Mouse (Mus musculus) lung, embryonic 15.5 days (tissue): ENCODE results near the gene Slc50a1. TPM values are rescaled to one million over a fixed set of nuclear protein-coding genes. Genes with fewer than 3 reads are reported as not detected.

Experiments
- ATAC-seq: fragments of 200-750 bp; cut with Nextera tagmentation; 2 replicates; pipeline ENCODE4 v1.8.0; 2017; ENCODE audit warnings: moderate number of reproducible peaks, borderline replicate concordance; ENCODE audit not compliant: low FRiP score, low TSS enrichment; ENCODE audit errors: extremely low read depth
- H3K27ac ChIP-seq: fragments of 300-500 bp; sonication (generic); 2 replicates; pipeline ENCODE4 v1.5.1; 2015; ENCODE audit warnings: moderate library complexity, mild to moderate bottlenecking, inconsistent platforms
- H3K27me3 ChIP-seq: fragments of 300-500 bp; sonication (generic); 2 replicates; pipeline ENCODE4 v1.6.1; 2015; ENCODE audit warnings: inconsistent platforms
- H3K36me3 ChIP-seq: fragments of 300-500 bp; sonication (generic); 2 replicates; pipeline ENCODE4 v1.6.1; 2015; ENCODE audit warnings: inconsistent platforms
- H3K4me1 ChIP-seq: fragments of 300-500 bp; sonication (generic); 2 replicates; pipeline ENCODE4 v1.6.1; 2015; ENCODE audit warnings: inconsistent platforms
- H3K4me2 ChIP-seq: fragments of 300-500 bp; sonication (generic); 2 replicates; pipeline ENCODE4 v1.6.1; 2015; ENCODE audit warnings: inconsistent platforms, mild to moderate bottlenecking, moderate library complexity
- H3K4me3 ChIP-seq: fragments of 300-500 bp; sonication (generic); 2 replicates; pipeline ENCODE4 v1.5.1; 2015; ENCODE audit warnings: mild to moderate bottlenecking, inconsistent platforms
- H3K9ac ChIP-seq: fragments of 300-500 bp; sonication (generic); 2 replicates; pipeline ENCODE4 v1.6.1; 2015; ENCODE audit warnings: inconsistent platforms
- H3K9me3 ChIP-seq: fragments of 300-500 bp; sonication (generic); 2 replicates; pipeline ENCODE4 v1.6.1; 2016; ENCODE audit warnings: inconsistent platforms
- WGBS: fragments of 180-500 bp; shearing (Covaris S2); methylation state at CpG from one replicate; pipeline ENCODE4 v1.1.7; 2015; 5-methylcytosine and 5-hydroxymethylcytosine counted together
- polyA plus RNA-seq: library from polyadenylated mRNA; unstranded; fragments of >200 nt; fragmentation: Nextera tagmentation; extraction: Ambion mirVana; gene quantifications from 2 replicates; pipeline ENCODE4 v1.2.1, GENCODE M21; 2015

Gene Slc50a1
- polyA plus RNA-seq, 1 experiment from 2014 or later: 65.4 TPM

DNA sequence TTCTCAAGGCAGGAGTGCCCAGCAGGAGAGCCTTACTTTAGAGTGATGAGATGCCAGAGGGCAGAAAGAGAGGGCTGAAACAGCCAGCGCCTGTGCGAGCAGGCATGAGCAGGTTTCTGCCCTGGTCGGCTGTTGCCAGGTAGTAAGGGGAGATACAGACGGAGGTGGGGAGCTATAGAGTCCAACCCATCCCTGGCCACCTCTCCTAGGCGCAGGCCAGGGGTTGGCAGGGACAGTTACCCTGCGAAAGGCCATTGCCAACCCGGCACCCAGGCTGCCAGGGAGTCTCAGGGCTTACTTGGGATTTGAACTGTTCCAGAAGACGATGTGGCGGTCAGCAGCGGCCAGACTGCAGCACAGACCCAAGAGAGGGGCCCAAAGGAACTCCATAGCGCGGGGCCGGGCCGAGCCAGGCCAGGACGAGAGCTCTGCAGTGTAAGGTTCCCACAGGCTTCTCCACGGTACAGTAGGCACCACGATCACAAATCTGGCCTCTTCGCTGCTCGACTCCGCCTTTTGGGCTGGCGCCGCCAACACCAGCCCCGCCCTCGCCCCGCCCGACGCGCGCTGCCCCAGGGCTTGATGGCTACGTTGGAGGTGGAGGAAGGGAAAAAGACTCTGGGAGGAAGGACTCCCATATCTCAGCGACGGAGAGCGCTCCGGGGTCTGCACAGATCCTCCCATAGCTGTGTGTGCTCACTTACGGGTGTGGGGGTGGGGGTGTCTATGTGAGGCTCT is 9.0 kb upstream of the Slc50a1 start:
- peak overlapping the region; percentile 94 for H3K27ac ChIP-seq
- H3K9me3 ChIP-seq: no peaks in the 10 kb centered on the region
- peaks cover 12% of the 10 kb centered on the region for H3K36me3 ChIP-seq
- H3K4me3 ChIP-seq: peak overlapping the region; percentile 64
- 1% methylated on average over 32 of the region's 35 CpGs for WGBS
- H3K4me2 ChIP-seq: peak overlapping the region; percentile 85
- peak overlapping the region; percentile 77 for H3K9ac ChIP-seq
- H3K4me1 ChIP-seq: peaks cover 43% of the 10 kb centered on the region
- ATAC-seq: peak; percentile 75
- H3K27me3 ChIP-seq: peaks cover 8% of the 10 kb centered on the region; the same call in 1 of the 2 replicates

DNA sequence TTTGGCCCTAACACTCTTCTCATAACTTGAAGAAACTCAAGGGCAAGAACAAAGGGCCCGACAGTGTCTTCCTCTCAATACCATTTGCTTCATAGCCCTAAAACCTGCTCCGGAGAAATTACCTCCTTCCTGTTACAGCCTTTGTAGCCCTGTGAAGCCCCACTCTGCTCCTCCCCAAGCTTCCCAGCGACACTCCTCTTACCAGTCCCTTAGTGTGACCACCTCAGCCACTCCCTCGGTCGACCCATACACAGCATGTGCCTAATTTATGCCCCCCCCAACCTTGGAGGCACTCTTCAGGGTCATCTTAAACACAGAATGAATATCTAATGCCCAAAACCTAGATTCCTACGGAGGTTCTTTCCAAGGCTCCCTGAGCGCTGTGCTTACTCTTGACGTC is 8.3 kb upstream of the Slc50a1 start:
- H3K27me3 ChIP-seq: peaks cover 8% of the 10 kb centered on the region; the same call in 1 of the 2 replicates
- peak overlapping the region; percentile 64 for H3K4me3 ChIP-seq
- peak overlapping the region; percentile 77 for H3K9ac ChIP-seq
- peak overlapping the region; percentile 94 for H3K27ac ChIP-seq
- WGBS: 10% methylated on average over 8 of the region's 8 CpGs
- peaks cover 43% of the 10 kb centered on the region for H3K4me1 ChIP-seq
- H3K9me3 ChIP-seq: no peaks in the 10 kb centered on the region
- H3K4me2 ChIP-seq: peak overlapping the region; percentile 85
- ATAC-seq: no peak
- H3K36me3 ChIP-seq: peaks cover 13% of the 10 kb centered on the region

DNA sequence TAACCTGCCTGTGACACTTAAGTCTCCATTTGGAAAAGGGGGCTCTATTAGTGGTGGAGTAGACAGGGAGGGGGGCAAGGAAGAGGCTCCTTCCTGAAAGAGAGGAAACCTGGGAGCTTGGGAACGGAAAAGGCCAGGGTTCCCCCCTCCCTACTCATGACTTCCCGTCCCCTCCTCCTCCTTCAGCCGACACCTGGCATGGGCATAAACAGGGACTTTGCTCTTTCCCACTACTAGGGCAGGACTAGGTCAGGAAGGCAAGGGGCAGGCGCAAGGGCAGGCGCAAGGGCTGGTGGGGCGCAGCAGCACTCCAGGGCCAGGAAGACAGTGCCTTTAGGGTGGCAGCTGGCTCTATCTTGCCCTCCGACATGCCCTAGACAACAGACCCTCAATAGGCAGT is 7.7 kb upstream of the Slc50a1 start:
- peaks cover 19% of the 10 kb centered on the region for H3K36me3 ChIP-seq
- H3K9me3 ChIP-seq: no peaks in the 10 kb centered on the region
- H3K4me1 ChIP-seq: peaks cover 43% of the 10 kb centered on the region
- peak overlapping the region; percentile 64 for H3K4me3 ChIP-seq
- WGBS: 51% methylated on average over 7 of the region's 7 CpGs
- H3K27me3 ChIP-seq: peaks cover 8% of the 10 kb centered on the region; the same call in 1 of the 2 replicates
- H3K9ac ChIP-seq: peak overlapping the region; percentile 77
- ATAC-seq: 0 out of 2 replicates have a peak, but pooled peaks have one; percentile 23
- H3K27ac ChIP-seq: peak overlapping the region; percentile 94
- H3K4me2 ChIP-seq: peak overlapping the region; percentile 85

DNA sequence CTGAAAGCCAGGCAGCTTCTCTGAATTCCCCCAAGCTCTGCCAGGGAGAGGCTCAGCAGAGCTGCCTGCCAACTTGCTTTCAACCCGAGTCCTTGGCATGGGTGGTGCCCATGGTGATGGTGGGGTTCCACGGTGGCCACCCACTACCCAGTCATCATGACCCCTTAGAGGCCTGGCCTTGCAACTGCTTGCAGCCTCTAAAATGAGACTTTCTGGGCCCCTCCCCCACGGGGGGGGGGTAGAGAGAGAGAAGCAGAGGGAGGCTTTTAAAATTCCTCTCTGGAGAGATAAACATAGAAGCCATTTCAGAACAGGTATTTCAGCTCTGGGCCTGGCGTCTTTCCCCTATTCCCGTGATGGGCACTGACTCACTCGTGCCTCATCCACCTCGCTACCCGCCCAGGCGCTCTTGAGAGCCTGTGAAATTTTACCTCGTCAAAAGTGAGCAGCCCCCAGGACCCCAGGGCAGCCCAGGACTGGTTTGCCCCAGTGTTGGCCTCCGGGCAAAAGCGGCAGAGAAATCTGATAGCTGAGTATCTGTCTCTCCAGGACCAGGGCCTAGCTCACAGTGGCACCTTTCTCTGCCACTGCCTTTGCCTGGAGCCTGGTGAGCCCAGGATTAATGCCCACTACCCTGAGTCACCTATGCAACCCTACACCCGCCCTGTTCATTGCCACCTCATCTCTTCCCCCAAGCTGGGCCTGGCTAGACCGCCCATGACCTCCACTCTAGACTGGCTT is 7.1 kb upstream of the Slc50a1 start:
- Histone ChIP-seq H3K4me3 (peak overlapping the region; percentile 64), H3K27ac (peak overlapping the region; percentile 94), H3K9me3 (no peaks in the 10 kb centered on the region), H3K36me3 (peaks cover 22% of the 10 kb centered on the region), H3K9ac (peak overlapping the region; percentile 77), H3K4me1 (peaks cover 48% of the 10 kb centered on the region), H3K27me3 (peaks cover 8% of the 10 kb centered on the region; the same call in 1 of the 2 replicates), H3K4me2 (peak overlapping the region; percentile 85)
- 27% methylated on average over 14 of the region's 14 CpGs for WGBS
- no peak for ATAC-seq

DNA sequence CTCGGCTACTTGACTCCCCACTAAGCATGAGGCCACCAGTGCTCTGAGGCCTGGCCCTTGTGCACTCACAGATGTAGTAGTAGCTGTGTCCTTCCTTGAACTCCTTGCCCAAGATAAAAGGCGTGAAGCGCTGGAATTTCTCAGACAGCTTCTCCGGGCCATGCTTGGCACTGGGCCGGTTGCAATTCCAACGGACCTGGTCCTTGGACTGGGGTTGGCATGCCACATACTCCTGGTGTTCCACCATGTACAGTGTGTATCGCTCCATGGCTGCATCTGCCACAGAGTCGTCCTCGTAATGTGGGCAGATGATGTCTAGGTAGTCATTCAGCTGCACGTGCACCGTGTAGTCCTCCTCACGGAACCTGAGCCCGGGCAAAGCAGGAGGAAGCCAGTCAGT is 5.7 kb upstream of the Slc50a1 start:
- Histone ChIP-seq H3K27me3 (peaks cover 4% of the 10 kb centered on the region; the same call in 1 of the 2 replicates), H3K27ac (no peak overlapping the region), H3K36me3 (peaks cover 31% of the 10 kb centered on the region), H3K9ac (no peak overlapping the region), H3K4me2 (peak overlapping the region; percentile 85), H3K9me3 (no peaks in the 10 kb centered on the region), H3K4me1 (peaks cover 47% of the 10 kb centered on the region), H3K4me3 (no peak overlapping the region)
- ATAC-seq: no peak
- 86% methylated on average over 13 of the region's 13 CpGs for WGBS

DNA sequence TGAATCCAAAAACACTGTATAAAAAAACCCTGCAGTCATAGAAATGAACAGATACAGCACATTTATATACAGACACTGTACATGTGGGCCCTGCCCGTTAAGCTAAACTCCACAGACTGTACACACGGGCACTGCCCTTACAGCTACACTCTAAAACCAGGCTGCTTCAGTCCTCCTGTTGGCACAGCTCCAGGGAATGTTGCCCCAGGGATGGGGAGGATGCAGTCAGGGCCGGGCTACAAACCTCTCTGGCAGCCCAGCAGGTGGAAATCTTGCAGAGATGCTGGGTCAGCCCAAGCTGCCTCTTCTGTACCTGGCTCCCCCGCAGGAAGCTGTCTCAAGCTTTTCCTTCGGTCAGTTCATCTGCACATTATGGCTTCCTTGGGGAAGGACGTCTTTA is 1.4 kb upstream of the Slc50a1 start:
- H3K4me2 ChIP-seq: no peak overlapping the region
- H3K27me3 ChIP-seq: no peaks in the 10 kb centered on the region
- H3K36me3 ChIP-seq: peaks cover 34% of the 10 kb centered on the region
- H3K9me3 ChIP-seq: no peaks in the 10 kb centered on the region
- WGBS: 38% methylated on average over 6 of the region's 6 CpGs
- ATAC-seq: no peak
- no peak overlapping the region for H3K9ac ChIP-seq
- H3K27ac ChIP-seq: no peak overlapping the region
- peaks cover 53% of the 10 kb centered on the region for H3K4me1 ChIP-seq
- H3K4me3 ChIP-seq: no peak overlapping the region

DNA sequence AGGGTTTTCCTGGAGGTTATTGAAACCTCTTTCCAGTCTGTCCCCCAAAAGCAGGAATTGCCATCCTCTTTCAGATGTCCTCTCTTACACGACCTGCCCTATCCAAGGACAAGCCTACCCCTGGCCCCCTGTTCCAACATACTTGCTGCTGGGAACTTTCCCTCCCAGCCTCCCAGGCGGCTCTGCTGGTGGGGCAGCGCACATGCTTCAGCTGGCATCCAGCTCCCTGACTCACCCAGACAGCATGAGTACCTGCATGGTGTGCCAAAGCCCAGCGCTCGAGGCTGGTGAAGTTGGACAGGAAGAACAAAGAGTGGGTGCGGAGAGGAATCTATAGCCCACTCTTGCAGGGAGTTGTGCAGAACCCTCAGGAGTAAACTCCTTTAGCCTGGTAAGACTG is 521 bp upstream of the Slc50a1 start:
- Histone ChIP-seq H3K9ac (peak overlapping the region; percentile 73), H3K36me3 (peaks cover 32% of the 10 kb centered on the region), H3K4me3 (peak overlapping the region; percentile 56; the same call in 1 of the 2 replicates), H3K4me2 (peak overlapping the region; percentile 69), H3K9me3 (no peaks in the 10 kb centered on the region), H3K27me3 (no peaks in the 10 kb centered on the region), H3K4me1 (peaks cover 48% of the 10 kb centered on the region), H3K27ac (peak overlapping the region; percentile 90)
- WGBS: 54% methylated on average over 6 of the region's 6 CpGs
- ATAC-seq: no peak

DNA sequence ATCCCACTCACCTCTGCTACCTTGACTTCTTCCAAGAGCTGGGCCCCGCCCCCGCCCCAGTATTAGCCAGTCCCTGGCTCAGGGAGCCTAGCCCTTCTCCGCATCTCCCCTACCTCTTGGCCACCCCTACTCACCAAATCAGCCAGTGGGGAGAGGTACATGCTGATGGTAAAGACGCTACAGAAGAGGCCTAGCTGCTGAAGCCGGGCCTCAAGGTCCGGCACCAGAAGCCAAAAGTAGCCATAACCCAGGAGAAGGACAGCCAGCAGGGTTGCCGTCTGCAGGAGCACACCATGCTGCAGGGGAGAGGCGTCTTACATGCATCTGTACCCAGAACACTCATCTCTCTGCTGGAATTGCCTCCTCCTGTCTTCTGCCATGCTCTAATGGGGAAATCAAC is 1.5 kb downstream of the Slc50a1 start:
- 0 out of 2 replicates have a peak overlapping the region, but pooled peaks have one; percentile 90 for H3K27ac ChIP-seq
- H3K4me1 ChIP-seq: peaks cover 50% of the 10 kb centered on the region
- peaks cover 21% of the 10 kb centered on the region for H3K36me3 ChIP-seq
- H3K4me3 ChIP-seq: 0 out of 2 replicates have a peak overlapping the region, but pooled peaks have one; percentile 56
- peak overlapping the region; percentile 69 for H3K4me2 ChIP-seq
- H3K9me3 ChIP-seq: no peaks in the 10 kb centered on the region
- WGBS: 62% methylated on average over 8 of the region's 8 CpGs
- ATAC-seq: no peak
- no peak overlapping the region for H3K9ac ChIP-seq
- H3K27me3 ChIP-seq: no peaks in the 10 kb centered on the region

DNA sequence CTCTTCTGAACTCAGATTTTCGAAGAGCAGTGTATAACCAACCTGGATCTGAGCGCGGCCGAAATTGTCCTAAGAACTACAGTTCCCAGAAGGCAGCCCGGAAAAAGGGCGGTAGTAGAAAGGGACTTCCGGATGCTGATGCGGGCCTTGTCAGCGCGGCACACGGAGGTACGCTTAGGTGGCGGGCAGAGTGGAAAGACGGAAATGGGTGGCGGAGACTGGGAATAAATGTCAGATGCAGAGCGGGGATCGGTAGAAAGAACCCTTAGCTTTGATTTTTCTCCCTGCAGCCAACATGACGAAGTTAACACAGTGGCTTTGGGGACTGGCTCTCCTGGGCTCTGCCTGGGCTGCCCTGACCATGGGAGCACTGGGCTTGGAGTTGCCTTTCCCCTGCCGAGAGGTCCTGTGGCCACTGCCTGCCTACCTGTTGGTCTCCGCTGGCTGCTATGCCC is 3.9 kb downstream of the Slc50a1 start:
- Histone ChIP-seq H3K4me2 (peak overlapping the region; percentile 68), H3K9ac (peak overlapping the region; percentile 73), H3K4me3 (peak overlapping the region; percentile 60), H3K4me1 (peaks cover 38% of the 10 kb centered on the region), H3K9me3 (no peaks in the 10 kb centered on the region), H3K27ac (peak overlapping the region; percentile 70), H3K27me3 (no peaks in the 10 kb centered on the region), H3K36me3 (0 out of 2 replicates have a peak, but pooled peaks cover 3% of the 10 kb centered on the region)
- 0% methylated on average over 20 of the region's 20 CpGs for WGBS
- peak; percentile 75; the same call in 1 of the 2 replicates for ATAC-seq

DNA sequence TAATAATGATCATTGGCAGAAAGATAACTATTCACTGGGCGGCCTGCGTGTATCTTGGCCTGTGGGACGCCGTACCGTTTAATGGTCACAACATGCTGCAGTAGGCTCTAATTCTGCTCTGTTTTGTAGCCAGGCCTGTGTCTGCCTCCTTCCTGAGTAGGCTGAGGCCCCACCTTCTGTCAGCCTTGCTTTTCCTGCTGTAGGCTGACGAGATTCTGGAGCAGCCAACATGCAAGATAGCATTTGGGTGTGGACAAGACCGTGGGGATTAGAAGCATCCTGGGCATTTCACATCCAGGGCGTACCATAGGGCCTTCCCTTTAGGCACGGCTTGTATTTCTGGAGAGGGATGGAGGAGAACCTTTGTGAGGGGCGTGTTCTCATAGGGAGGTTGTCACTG is 8.0 kb downstream of the Slc50a1 start:
- WGBS: 62% methylated on average over 10 of the region's 10 CpGs
- Histone ChIP-seq H3K27me3 (no peaks in the 10 kb centered on the region), H3K4me3 (no peak overlapping the region), H3K9me3 (no peaks in the 10 kb centered on the region), H3K4me1 (peaks cover 10% of the 10 kb centered on the region), H3K9ac (no peak overlapping the region), H3K4me2 (no peak overlapping the region), H3K36me3 (no peaks in the 10 kb centered on the region), H3K27ac (peak overlapping the region; percentile 69)
- no peak for ATAC-seq

DNA sequence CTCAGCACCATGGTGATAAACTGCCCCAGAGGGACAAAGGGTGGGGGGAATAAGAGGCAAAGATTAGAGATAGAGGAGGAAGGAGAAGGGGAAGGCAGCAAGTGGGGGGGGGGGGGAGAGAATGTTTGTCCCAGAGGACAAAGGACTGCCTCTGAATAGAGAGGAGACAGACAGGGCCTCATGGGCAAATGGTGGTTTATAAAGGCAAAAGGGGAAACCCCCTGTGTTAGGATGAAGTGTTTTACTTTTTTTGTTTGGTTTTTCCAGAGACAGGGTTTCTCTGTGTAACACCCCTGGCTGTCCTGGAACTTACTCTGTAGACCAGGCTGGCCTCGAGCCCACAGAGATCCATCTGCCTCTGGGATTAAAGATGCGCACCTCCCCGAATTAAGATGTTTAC is 10.2 kb downstream of the Slc50a1 start:
- no peaks in the 10 kb centered on the region for H3K27me3 ChIP-seq
- H3K36me3 ChIP-seq: no peaks in the 10 kb centered on the region
- WGBS: 51% methylated on average over 3 of the region's 3 CpGs
- H3K4me2 ChIP-seq: no peak overlapping the region
- no peaks in the 10 kb centered on the region for H3K9me3 ChIP-seq
- H3K9ac ChIP-seq: no peak overlapping the region
- H3K27ac ChIP-seq: no peak overlapping the region
- no peak overlapping the region for H3K4me3 ChIP-seq
- no peak for ATAC-seq
- no peaks in the 10 kb centered on the region for H3K4me1 ChIP-seq

DNA sequence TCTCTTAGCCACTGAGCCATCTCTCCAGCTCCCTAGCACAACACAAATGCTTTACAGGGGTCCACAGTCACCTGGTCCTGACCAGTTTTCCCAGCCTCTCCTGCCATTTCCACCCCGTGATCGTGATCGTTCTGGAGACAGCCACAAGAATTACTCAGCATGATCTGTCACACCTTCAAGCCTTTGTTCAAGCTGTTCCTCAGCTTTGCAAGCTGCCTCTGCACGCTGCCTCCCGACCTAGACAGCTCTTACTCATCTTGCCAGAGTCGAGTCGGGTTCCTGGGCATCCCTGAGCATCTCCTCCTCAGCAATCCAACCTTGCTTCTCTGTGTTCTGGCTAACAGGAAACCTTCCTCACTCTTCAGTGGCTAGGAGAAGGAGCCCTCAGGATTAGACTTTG is 11.3 kb downstream of the Slc50a1 start, which contains the start of gene Dpm3:
Dpm3 (plus strand) TSS at position 283 of the 400 bp plus-strand sequence.
- Histone ChIP-seq H3K27me3 (no peaks in the 10 kb centered on the region), H3K27ac (no peak within 1 kb of the TSS), H3K36me3 (no peaks in the 10 kb centered on the region), H3K4me2 (no peak within 1 kb of the TSS), H3K4me1 (no peaks in the 10 kb centered on the region), H3K4me3 (no peak within 1 kb of the TSS), H3K9me3 (no peaks in the 10 kb centered on the region), H3K9ac (no peak within 1 kb of the TSS)
- 48% methylated on average over 7 of the region's 7 CpGs for WGBS
- no peak for ATAC-seq
